Mouse (Mus musculus) bone marrow, adult 2 months (tissue): ENCODE data around the gene Pcsk5. TPM values are rescaled to one million over a fixed set of nuclear protein-coding genes. Genes with fewer than 3 reads are reported as not detected.

Experiments
- H3K27ac ChIP-seq: fragments of 200-500 bp; 2 replicates; pipeline ENCODE4 v1.5.1; 2012; ENCODE audit warnings: low read depth, mild to moderate bottlenecking, control low read depth, inconsistent platforms, low read length; ENCODE audit not compliant: control insufficient read depth, poor library complexity, insufficient read depth
- H3K4me1 ChIP-seq: fragments of 200-500 bp; 2 replicates; pipeline ENCODE4 v1.6.1; 2011; ENCODE audit warnings: low read length; ENCODE audit not compliant: control insufficient read depth, insufficient read depth
- H3K4me3 ChIP-seq: fragments of 200-500 bp; replicated peaks from 2 replicates; pipeline ENCODE3; 2011; ENCODE audit warnings: mild to moderate bottlenecking, low read depth, low read length, control low read depth; ENCODE audit not compliant: control insufficient read depth
- CTCF ChIP-seq: fragments of 200-500 bp; IDR thresholded peaks from 2 replicates; pipeline ENCODE4 v1.5.1; 2011; ENCODE audit warnings: low read length, control low read depth; ENCODE audit not compliant: control insufficient read depth, insufficient read depth
- POLR2A ChIP-seq: fragments of 200-500 bp; IDR thresholded peaks from 2 replicates; pipeline ENCODE4 v1.6.1; 2011; ENCODE audit warnings: low read depth, mild to moderate bottlenecking, control low read depth, low read length, borderline replicate concordance; ENCODE audit not compliant: control insufficient read depth
- WGBS: fragments of 180-500 bp; shearing (Covaris S2); methylation state at CpG from one replicate; pipeline ENCODE4 v1.1.7; 2018; 5-methylcytosine and 5-hydroxymethylcytosine counted together
- polyA plus RNA-seq: library from polyadenylated mRNA; stranded (reverse); fragments of >200 nt; gene quantifications from 2 replicates; pipeline ENCODE4 v1.2.4, GENCODE M21; 2011; ENCODE audit warnings: low replicate concordance; ENCODE audit not compliant: missing spikeins, insufficient read depth, insufficient read length

Gene Pcsk5
- polyA plus RNA-seq, 1 experiment: 0.90 TPM

- WGBS: 75% methylated on average over 3 of the region's 3 CpGs
- TF ChIP-seq POLR2A (no peak), CTCF (no peak)
- no peak overlapping the region for H3K27ac ChIP-seq
- no peaks in the 10 kb centered on the region for H3K4me1 ChIP-seq
- H3K4me3 ChIP-seq: no peak overlapping the region
These were observed 174.8 kb downstream of the Pcsk5 start for GRCm38 (mm10) chr19:17662676-17663075.

DNA sequence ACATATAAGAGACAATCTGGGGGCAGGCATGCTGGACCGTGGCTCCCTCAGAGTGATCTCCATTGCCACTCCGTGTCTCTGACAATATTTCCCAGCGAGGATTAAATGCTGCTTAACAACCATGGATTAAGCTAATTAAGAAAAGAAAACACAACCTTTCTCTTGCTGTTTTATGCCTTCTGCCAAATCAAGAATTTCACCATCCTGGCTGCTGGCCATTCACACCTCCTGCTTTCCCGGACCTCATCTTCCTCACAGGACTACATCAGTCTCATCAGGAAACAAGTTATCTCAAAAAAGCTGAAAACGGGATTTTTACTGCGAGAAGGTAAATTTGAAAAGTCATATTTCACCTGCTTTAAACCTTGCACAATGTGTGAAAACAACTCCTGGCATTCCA lies 175.2 kb downstream of the Pcsk5 start:
- H3K4me3 ChIP-seq: no peak overlapping the region
- TF ChIP-seq POLR2A: no peak
- TF ChIP-seq CTCF: no peak
- no peaks in the 10 kb centered on the region for H3K4me1 ChIP-seq
- WGBS: 80% methylated on average over 6 of the region's 6 CpGs
- no peak overlapping the region for H3K27ac ChIP-seq

DNA sequence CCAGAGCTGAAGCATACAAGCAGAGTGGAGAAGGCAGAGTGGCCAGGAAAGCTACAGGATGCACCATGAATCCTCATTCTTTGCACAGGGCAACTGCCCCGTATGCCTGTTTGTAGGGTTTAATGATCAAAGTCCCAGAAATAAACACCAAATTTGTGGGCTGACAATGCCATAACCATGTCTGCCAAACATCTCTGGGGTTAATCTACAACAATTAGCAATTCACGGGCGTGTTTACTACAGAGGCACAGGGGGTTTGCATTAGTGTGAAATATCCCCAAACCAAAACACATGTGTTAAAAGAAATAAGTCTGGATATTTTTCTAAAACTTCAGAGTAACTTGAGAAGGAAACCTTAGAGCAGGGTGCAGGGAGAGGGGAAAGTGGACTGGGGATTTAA lies 178.1 kb downstream of the Pcsk5 start:
- TF ChIP-seq POLR2A (no peak), CTCF (no peak)
- H3K27ac ChIP-seq: no peak overlapping the region
- no peak overlapping the region for H3K4me3 ChIP-seq
- H3K4me1 ChIP-seq: no peaks in the 10 kb centered on the region
- WGBS: 73% methylated on average over 3 of the region's 3 CpGs

DNA sequence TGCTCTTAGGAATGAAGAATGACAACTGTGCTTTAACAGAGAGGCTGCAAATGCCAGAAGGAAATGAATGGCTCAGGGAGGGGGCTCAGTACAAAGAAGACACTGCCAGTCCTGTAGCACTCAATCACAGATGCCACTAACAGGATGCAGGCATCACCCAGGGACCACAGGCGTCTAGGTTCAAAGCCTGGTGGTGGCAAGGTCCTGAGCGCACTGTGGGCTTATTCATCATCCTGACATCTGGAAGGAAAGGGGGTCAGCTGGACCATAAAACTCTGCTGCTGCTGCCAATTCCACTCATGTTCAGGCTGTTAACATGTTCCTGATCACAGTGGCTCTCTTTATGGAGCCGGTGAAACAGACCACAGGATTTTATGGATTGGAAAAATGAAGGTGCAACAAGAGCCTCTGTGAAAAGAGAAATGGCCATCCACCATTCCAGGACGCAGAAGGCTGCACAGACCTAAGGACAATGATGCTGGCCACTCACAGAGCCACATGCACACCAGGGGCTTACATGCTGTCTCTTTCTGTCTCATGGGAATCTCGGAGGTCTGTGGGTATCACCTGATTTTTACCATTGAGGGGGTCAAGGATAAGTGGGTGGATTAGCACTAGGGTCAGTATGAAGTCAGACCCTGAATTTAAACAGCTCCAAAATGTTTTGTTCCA lies 186.5 kb downstream of the Pcsk5 start:
- H3K4me1 ChIP-seq: no peaks in the 10 kb centered on the region
- H3K4me3 ChIP-seq: no peak overlapping the region
- H3K27ac ChIP-seq: no peak overlapping the region
- no peak for TF ChIP-seq CTCF
- WGBS: 13% methylated on average over 5 of the region's 5 CpGs

DNA sequence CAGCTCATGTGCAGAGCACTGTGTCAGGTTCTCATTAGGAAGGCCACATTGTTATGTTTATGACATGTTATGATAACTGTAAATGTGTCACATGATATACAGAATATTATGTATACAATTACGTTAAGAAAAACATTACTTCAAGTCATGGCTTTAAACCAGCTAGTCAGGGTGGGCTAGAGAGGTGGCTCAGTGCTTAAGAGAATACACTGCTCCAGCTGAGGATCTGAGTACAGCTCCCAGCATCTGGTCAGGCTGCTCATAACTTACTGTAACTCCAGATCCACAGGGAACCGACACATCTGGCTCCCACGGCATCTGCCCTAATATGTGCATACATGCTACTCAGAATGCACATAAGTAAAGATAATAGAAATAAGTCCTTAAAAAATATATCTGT lies 187.5 kb downstream of the Pcsk5 start:
- TF ChIP-seq POLR2A (no peak), CTCF (no peak)
- 91% methylated on average over 3 of the region's 3 CpGs for WGBS

GRCm38 (mm10) chr19:17643128-17643797 lies 194.2 kb downstream of the Pcsk5 start:
- H3K4me3 ChIP-seq: no peak overlapping the region
- H3K27ac ChIP-seq: no peak overlapping the region
- no peaks in the 10 kb centered on the region for H3K4me1 ChIP-seq
- TF ChIP-seq CTCF: no peak
- no peak for TF ChIP-seq POLR2A
- WGBS: 43% methylated on average over 3 of the region's 3 CpGs

More for the DNA sequence above, 187.5 kb downstream of the Pcsk5 start:
- H3K4me3 ChIP-seq: no peak overlapping the region
- H3K4me1 ChIP-seq: no peaks in the 10 kb centered on the region
- H3K27ac ChIP-seq: no peak overlapping the region

- no peak for TF ChIP-seq CTCF
- TF ChIP-seq POLR2A: no peak
- Histone ChIP-seq H3K4me1 (no peaks in the 10 kb centered on the region), H3K4me3 (no peak overlapping the region), H3K27ac (no peak overlapping the region)
- WGBS: 76% methylated on average over 6 of the region's 6 CpGs
These were observed 201.4 kb downstream of the Pcsk5 start for GRCm38 (mm10) chr19:17635984-17636383.

- Histone ChIP-seq H3K4me3 (no peak overlapping the region), H3K27ac (no peak overlapping the region), H3K4me1 (no peaks in the 10 kb centered on the region)
- TF ChIP-seq CTCF (no peak), POLR2A (no peak)
- WGBS: 76% methylated on average over 4 of the region's 4 CpGs
These were observed 221.8 kb downstream of the Pcsk5 start for GRCm38 (mm10) chr19:17615646-17616045.
